Mouse (Mus musculus): ENCODE data around the gene Tnf.

- TF ChIP-seq POLR2A (IDR thresholded peaks at IDR 0.05; ENCODE audit: borderline replicate concordance, extremely low read depth, insufficient read depth, insufficient read length, poor library complexity, severe bottlenecking) (no peak), CTCF (IDR thresholded peaks at IDR 0.05; ENCODE audit: borderline replicate concordance, extremely low read depth, insufficient read depth, insufficient read length) (no peak)
These were observed 14.5 kb downstream of the Tnf start for GRCm38 (mm10) chr17:35187345-35187744.

Data from brain, embryonic 14.5 days (tissue).